Mouse (Mus musculus) Patski (cell line): ENCODE measurements at regions not wholly inside any gene's neighbourhood (a gene's known extent, or its start where the extent isn't known, plus 50 kb on each side); places are given as distances from the start of the nearest gene placed in this dataset.

ENCODE experiments used
- ATAC-seq: fragments of 100-300 bp; one replicate; pipeline ENCODE4 v1.8.0; 2021
- CTCF ChIA-PET: fragments of 350-600 bp; sonication (Branson Sonifier 250); formaldehyde crosslinking; loops from one replicate; lab custom pipeline; 2022; ENCODE audit warnings: inconsistent platforms; lab: Charles Lee
- POLR2A ChIA-PET: fragments of 350-600 bp; sonication (Branson Sonifier 250); formaldehyde crosslinking; loops from one replicate; lab custom pipeline; 2022; ENCODE audit warnings: antibody characterized with exemption, inconsistent platforms; lab: Charles Lee
- DNase-seq: peaks from one replicate; pipeline ENCODE4 v3.0.0-alpha.2; 2011; ENCODE audit warnings: low read depth, low spot score
- H3K27me3 ChIP-seq: fragments of 371-371 bp; one replicate; pipeline ENCODE4 v1.5.1; 2021
- CTCF ChIP-seq: fragments of 100-300 bp; IDR thresholded peaks from one replicate; pipeline ENCODE4 v1.5.1; 2021
- in situ Hi-C: fragments of 300-500 bp; cut with MboI; formaldehyde crosslinking; loops from 3 replicates; pipeline ENCODE4 v1.11.1; 2018; ENCODE audit warnings: low pct_unique_long_range_greater_than_20kb, mixed read lengths

GRCm38 (mm10) chr17:27339823-27340222 lies 135.6 kb upstream of the Lemd2 start:
- POLR2A ChIA-PET, result no interaction called here

GRCm38 (mm10) chr17:27339261-27339660 lies 135.0 kb upstream of the Lemd2 start:
- ATAC-seq (no peak), DNase-seq (no peak)
- ChIA-PET POLR2A (no interaction called here), CTCF (no interaction called here)
- in situ Hi-C loops, result no loop called here
- no peak for TF ChIP-seq CTCF
- H3K27me3 ChIP-seq, result peaks cover 22% of the 10 kb centered on the region

More at GRCm38 (mm10) chr17:27339823-27340222, 135.6 kb upstream of the Lemd2 start:
- DNase-seq, result no peak
- peaks cover 21% of the 10 kb centered on the region for H3K27me3 ChIP-seq
- no peak for TF ChIP-seq CTCF
- CTCF ChIA-PET, result no interaction called here
- no peak for ATAC-seq
- in situ Hi-C loops, result no loop called here

- ATAC-seq (no peak), DNase-seq (no peak)
- TF ChIP-seq CTCF, result no peak
- POLR2A ChIA-PET, result no interaction called here
- CTCF ChIA-PET, result no interaction called here
- peaks cover 10% of the 10 kb centered on the region for H3K27me3 ChIP-seq
- in situ Hi-C loops, result no loop called here
These were observed 131.4 kb upstream of the Lemd2 start for GRCm38 (mm10) chr17:27335621-27336020.

GRCm38 (mm10) chr17:27333593-27333992 lies 129.3 kb upstream of the Lemd2 start:
- peaks cover 12% of the 10 kb centered on the region for H3K27me3 ChIP-seq
- no peak for ATAC-seq

GRCm38 (mm10) chr17:27333141-27333540 lies 128.9 kb upstream of the Lemd2 start:
- TF ChIP-seq CTCF, result no peak
- in situ Hi-C loops, result no loop called here
- peaks cover 13% of the 10 kb centered on the region for H3K27me3 ChIP-seq
- POLR2A ChIA-PET, result no interaction called here
- no peak for ATAC-seq
- CTCF ChIA-PET, result no interaction called here
- DNase-seq, result no peak

More at GRCm38 (mm10) chr17:27333593-27333992, 129.3 kb upstream of the Lemd2 start:
- CTCF ChIA-PET, result no interaction called here
- POLR2A ChIA-PET, result interaction anchor here (0.6 to 0.7 kb wide), 2 partner anchors 10 to 13 kb away, joined by 3 to 4 read pairs; no protein-coding TSS in a partner anchor
- no peak for TF ChIP-seq CTCF
- in situ Hi-C loops, result no loop called here
- DNase-seq, result no peak

- DNase-seq, result peak; percentile 39
- CTCF ChIA-PET, result no interaction called here
- H3K27me3 ChIP-seq, result peaks cover 17% of the 10 kb centered on the region
These were observed 127.8 kb upstream of the Lemd2 start for GRCm38 (mm10) chr17:27332076-27332475.

GRCm38 (mm10) chr17:27331630-27332029 lies 127.4 kb upstream of the Lemd2 start:
- ATAC-seq (no peak), DNase-seq (no peak)
- H3K27me3 ChIP-seq, result peaks cover 17% of the 10 kb centered on the region
- POLR2A ChIA-PET, result interaction anchor here (1.0 kb wide), 1 partner anchor 13 kb away, joined by 3 read pairs; no protein-coding TSS in a partner anchor
- TF ChIP-seq CTCF, result no peak
- in situ Hi-C loops, result no loop called here
- CTCF ChIA-PET, result no interaction called here

More at GRCm38 (mm10) chr17:27332076-27332475, 127.8 kb upstream of the Lemd2 start:
- no peak for TF ChIP-seq CTCF
- POLR2A ChIA-PET, result interaction anchor here (1.0 kb wide), 1 partner anchor 13 kb away, joined by 3 read pairs; no protein-coding TSS in a partner anchor
- ATAC-seq, result peak; percentile 40
- in situ Hi-C loops, result no loop called here

- in situ Hi-C loops, result no loop called here
- H3K27me3 ChIP-seq, result peaks cover 12% of the 10 kb centered on the region
- DNase-seq, result no peak
These were observed 125.5 kb upstream of the Lemd2 start for GRCm38 (mm10) chr17:27329791-27330190.

GRCm38 (mm10) chr17:27329183-27329582 lies 124.9 kb upstream of the Lemd2 start:
- ATAC-seq, result no peak
- DNase-seq, result no peak
- ChIA-PET CTCF (no interaction called here), POLR2A (no interaction called here)
- in situ Hi-C loops, result no loop called here
- H3K27me3 ChIP-seq, result peaks cover 11% of the 10 kb centered on the region
- TF ChIP-seq CTCF, result no peak

More at GRCm38 (mm10) chr17:27329791-27330190, 125.5 kb upstream of the Lemd2 start:
- no peak for ATAC-seq
- TF ChIP-seq CTCF, result no peak
- CTCF ChIA-PET, result no interaction called here
- POLR2A ChIA-PET, result no interaction called here

GRCm38 (mm10) chr17:27325002-27325460 lies 120.8 kb upstream of the Lemd2 start:
- in situ Hi-C loops, result no loop called here
- TF ChIP-seq CTCF, result no peak
- no peak for DNase-seq
- CTCF ChIA-PET, result no interaction called here
- no peak for ATAC-seq
- POLR2A ChIA-PET, result no interaction called here
- peaks cover 16% of the 10 kb centered on the region for H3K27me3 ChIP-seq

- TF ChIP-seq CTCF, result no peak
- in situ Hi-C loops, result no loop called here
- CTCF ChIA-PET, result no interaction called here
- DNase-seq (no peak), ATAC-seq (no peak)
- POLR2A ChIA-PET, result interaction anchor here (0.5 to 0.9 kb wide), 2 partner anchors 10 to 31 kb away, joined by 3 to 6 read pairs; no protein-coding TSS in a partner anchor
- H3K27me3 ChIP-seq, result peaks cover 15% of the 10 kb centered on the region
These were observed 119.2 kb upstream of the Lemd2 start for GRCm38 (mm10) chr17:27323513-27323912.
